Mouse (Mus musculus) brain, embryonic 14.5 days (tissue): ENCODE data around the gene Vangl1. TPM values are rescaled to one million over a fixed set of nuclear protein-coding genes. Genes with fewer than 3 reads are reported as not detected.

Source experiments
- DNase-seq: peaks from one replicate; pipeline ENCODE4 v3.0.0-alpha.2; 2011; ENCODE audit warnings: low read depth
- CTCF ChIP-seq: fragments of 200-500 bp; IDR thresholded peaks from 2 replicates; pipeline ENCODE4 v1.5.1; 2012; ENCODE audit warnings: inconsistent platforms, mild to moderate bottlenecking, moderate library complexity, borderline replicate concordance; ENCODE audit not compliant: insufficient read depth, insufficient read length; ENCODE audit errors: extremely low read depth
- POLR2A ChIP-seq: fragments of 200-500 bp; IDR thresholded peaks from 2 replicates; pipeline ENCODE4 v1.6.1; 2012; ENCODE audit warnings: mild to moderate bottlenecking, inconsistent platforms, borderline replicate concordance; ENCODE audit not compliant: poor library complexity, insufficient read depth, insufficient read length, severe bottlenecking; ENCODE audit errors: extremely low read depth
- polyA plus RNA-seq: library from polyadenylated mRNA; depleted of rRNA; stranded (reverse); fragments of >200 nt; gene quantifications from 2 replicates; pipeline ENCODE4 v1.2.3, GENCODE M21; 2012; rRNA removed

The Vangl1 gene
- 10.0 and 15.0 TPM in 2 replicates for polyA plus RNA-seq

GRCm38 (mm10) chr3:102203781-102204721 lies at the start of gene Vangl1:
Gene Vangl1, minus strand, starts transcription at chr3:102204693.
- TF ChIP-seq POLR2A, result 0 out of 2 replicates have a peak, but pooled peaks have one; percentile 25
- TF ChIP-seq CTCF, result no peak
- peak; percentile 71 for DNase-seq

GRCm38 (mm10) chr3:102253554-102253953 lies 49.1 kb upstream of the Vangl1 start:
- no peak for DNase-seq
- TF ChIP-seq CTCF (no peak), POLR2A (no peak)

- no peak for DNase-seq
- TF ChIP-seq POLR2A, result no peak
- TF ChIP-seq CTCF, result no peak
Observed at GRCm38 (mm10) chr3:102252927-102253326, 48.4 kb upstream of the Vangl1 start.

GRCm38 (mm10) chr3:102250873-102251272 lies 46.4 kb upstream of the Vangl1 start:
- no peak for DNase-seq
- TF ChIP-seq CTCF, result no peak
- TF ChIP-seq POLR2A, result no peak

- DNase-seq, result peak; percentile 85
- TF ChIP-seq POLR2A, result no peak
- TF ChIP-seq CTCF, result peak; percentile 83
Observed at GRCm38 (mm10) chr3:102249401-102249991, 45.0 kb upstream of the Vangl1 start.

- no peak for TF ChIP-seq CTCF
- TF ChIP-seq POLR2A, result no peak
- no peak for DNase-seq
Observed at GRCm38 (mm10) chr3:102244601-102245000, 40.1 kb upstream of the Vangl1 start.

GRCm38 (mm10) chr3:102242854-102243253 lies 38.4 kb upstream of the Vangl1 start:
- peak; percentile 86 for DNase-seq
- TF ChIP-seq POLR2A, result no peak
- TF ChIP-seq CTCF, result peak; percentile 52; the same call in 1 of the 2 replicates

GRCm38 (mm10) chr3:102231418-102232134 lies 27.1 kb upstream of the Vangl1 start:
- DNase-seq, result peak; percentile 15

GRCm38 (mm10) chr3:102222756-102223155 lies 18.3 kb upstream of the Vangl1 start:
- TF ChIP-seq CTCF (no peak), POLR2A (no peak)
- no peak for DNase-seq

More at GRCm38 (mm10) chr3:102231418-102232134, 27.1 kb upstream of the Vangl1 start:
- TF ChIP-seq POLR2A (no peak), CTCF (no peak)

- TF ChIP-seq CTCF (no peak), POLR2A (no peak)
- DNase-seq, result no peak
Observed at GRCm38 (mm10) chr3:102218301-102218700, 13.8 kb upstream of the Vangl1 start.

GRCm38 (mm10) chr3:102214736-102215135 lies 10.2 kb upstream of the Vangl1 start:
- no peak for TF ChIP-seq CTCF
- TF ChIP-seq POLR2A, result no peak
- DNase-seq, result no peak
